In genomic region chr17:26975415-26975814, GRCm38 (mm10) we compare ENCODE assay signal across 17 mouse cellular contexts. TPM values are rescaled to one million over a fixed set of nuclear protein-coding genes. Genes with fewer than 3 reads are reported as not detected.
DNase-seq lines count a peak whose midpoint lies in the region; ATAC-seq and TF ChIP-seq lines count a peak whose summit lies in the region.
"Had no signal": no experiment of that assay in that cellular context is flagged by ENCODE, and none has a peak within 500 bp of the region (broad histone marks: within the 10 kb centered on the region; RNA-seq: fewer than 3 reads in every experiment).

No protein-coding gene starts in this region.

- H3K36me3 ChIP-seq in kidney, adult 2 months (ENCODE audit: control insufficient read depth, insufficient read depth, low read length) = no peaks in the 10 kb centered on the region; the same call in 1 of the 2 replicates
- H3K36me3 ChIP-seq in kidney, embryonic 15.5 days = peaks cover 62% of the 10 kb centered on the region
- peaks cover 10% of the 10 kb centered on the region for H3K36me3 ChIP-seq in midbrain, postnatal 0 days (ENCODE audit: insufficient read depth, low read length)
- H3K36me3 ChIP-seq in midbrain, embryonic 16.5 days (ENCODE audit: control insufficient read depth, insufficient read depth, low read length) = peaks cover 19% of the 10 kb centered on the region

- H3K27ac ChIP-seq in kidney, adult 2 months (ENCODE audit: insufficient read depth, low read depth, low read length) = no peak overlapping the region
- H3K27ac ChIP-seq in kidney, embryonic 15.5 days = no peak overlapping the region
- no peak overlapping the region for H3K27ac ChIP-seq in midbrain, postnatal 0 days (ENCODE audit: low read depth, low read length)
- no peak overlapping the region for H3K27ac ChIP-seq in midbrain, embryonic 16.5 days (ENCODE audit: low read length)
- H3K27ac ChIP-seq in cortical plate, adult 2 months (ENCODE audit: insufficient read depth, low read length) = no peak overlapping the region
- H3K27ac ChIP-seq: macrophage had no signal

- no peak for TF ChIP-seq POLR2A in kidney, adult 2 months (IDR thresholded peaks at IDR 0.05; ENCODE audit: low read depth, low read length)
- TF ChIP-seq POLR2A in cortical plate, adult 2 months (IDR thresholded peaks at IDR 0.05; ENCODE audit: extremely low read depth, insufficient read depth, low read length) = no peak

- H3K27me3 ChIP-seq in kidney, adult 2 months (replicated peaks; ENCODE audit: control insufficient read depth, insufficient read depth, low read length) = no peaks in the 10 kb centered on the region
- no peaks in the 10 kb centered on the region for H3K27me3 ChIP-seq in kidney, embryonic 15.5 days
- H3K27me3 ChIP-seq in midbrain, postnatal 0 days (ENCODE audit: insufficient read depth, low read length) = no peaks in the 10 kb centered on the region
- no peaks in the 10 kb centered on the region for H3K27me3 ChIP-seq in midbrain, embryonic 16.5 days (ENCODE audit: control insufficient read depth, insufficient read depth, low read depth, low read length)
- H3K27me3 ChIP-seq: liver, embryonic 13.5 days had no signal

- no peak overlapping the region for H3K4me2 ChIP-seq in kidney, embryonic 15.5 days
- no peak overlapping the region for H3K4me2 ChIP-seq in midbrain, postnatal 0 days (ENCODE audit: low read depth, low read length, poor library complexity, severe bottlenecking)
- no peak overlapping the region for H3K4me2 ChIP-seq in midbrain, embryonic 16.5 days (ENCODE audit: low read length)
- H3K4me2 ChIP-seq: heart, embryonic 11.5 days had no signal

- peaks cover 6% of the 10 kb centered on the region; the same call in 1 of the 2 replicates for H3K4me1 ChIP-seq in kidney, adult 2 months (ENCODE audit: control insufficient read depth, insufficient read depth, low read length)
- peaks cover 48% of the 10 kb centered on the region for H3K4me1 ChIP-seq in kidney, embryonic 15.5 days
- peaks cover 8% of the 10 kb centered on the region for H3K4me1 ChIP-seq in midbrain, postnatal 0 days (ENCODE audit: insufficient read depth, low read length)
- H3K4me1 ChIP-seq in midbrain, embryonic 16.5 days (ENCODE audit: control insufficient read depth, insufficient read depth, low read length) = peaks cover 38% of the 10 kb centered on the region
- peaks cover 3% of the 10 kb centered on the region; the same call in 1 of the 2 replicates for H3K4me1 ChIP-seq in cortical plate, adult 2 months (ENCODE audit: control insufficient read depth, insufficient read depth, low read length)

- no peaks in the 10 kb centered on the region for H3K9me3 ChIP-seq in kidney, embryonic 15.5 days (replicated peaks)
- no peaks in the 10 kb centered on the region for H3K9me3 ChIP-seq in midbrain, postnatal 0 days (ENCODE audit: low read length)
- no peaks in the 10 kb centered on the region for H3K9me3 ChIP-seq in midbrain, embryonic 16.5 days (replicated peaks; ENCODE audit: control insufficient read depth, low read length, poor library complexity, severe bottlenecking)
- H3K9me3 ChIP-seq: liver, embryonic 13.5 days had no signal

- 0 out of 2 replicates have a peak, but pooled peaks have one; percentile 4 for TF ChIP-seq CTCF in kidney, adult 2 months (conservative IDR thresholded peaks at IDR 0.05; ENCODE audit: insufficient read depth, insufficient read length, low read depth, low read length)
- TF ChIP-seq CTCF in midbrain, postnatal 0 days (IDR thresholded peaks at IDR 0.05) = peak; percentile 46
- TF ChIP-seq CTCF in cortical plate, adult 2 months (IDR thresholded peaks at IDR 0.05; ENCODE audit: extremely low read depth, insufficient read depth, low read length) = 0 out of 2 replicates have a peak, but pooled peaks have one; percentile 2

- H3K9ac ChIP-seq in kidney, embryonic 15.5 days = no peak overlapping the region
- H3K9ac ChIP-seq in midbrain, postnatal 0 days (replicated peaks; ENCODE audit: low read length, poor library complexity, severe bottlenecking) = no peak overlapping the region
- H3K9ac ChIP-seq in midbrain, embryonic 16.5 days (ENCODE audit: low read depth, low read length) = no peak overlapping the region

- H3K4me3 ChIP-seq in kidney, adult 2 months (ENCODE audit: insufficient read depth, low read depth, low read length) = no peak overlapping the region
- no peak overlapping the region for H3K4me3 ChIP-seq in kidney, embryonic 15.5 days (replicated peaks)
- H3K4me3 ChIP-seq in midbrain, postnatal 0 days (ENCODE audit: low read depth, low read length) = no peak overlapping the region
- no peak overlapping the region for H3K4me3 ChIP-seq in midbrain, embryonic 16.5 days (ENCODE audit: low read depth, low read length)
- no peak overlapping the region for H3K4me3 ChIP-seq in cortical plate, adult 2 months (ENCODE audit: insufficient read depth, low read length)

- ATAC-seq in kidney, embryonic 15.5 days (replicated peaks; ENCODE audit: low FRiP score) = no peak
- no peak for ATAC-seq in midbrain, postnatal 0 days (ENCODE audit: low FRiP score)
- ATAC-seq in midbrain, embryonic 16.5 days = no peak
- ATAC-seq: forebrain, embryonic 14.5 days; inflammation-experienced regulatory T-cells, adult 6 months had no signal

- DNase-seq in kidney, adult 2 months = no peak
- no peak for DNase-seq in midbrain, postnatal 0 days (ENCODE audit: low spot score)
- no peak for DNase-seq in layer of hippocampus, postnatal 36 days
- DNase-seq in spleen, postnatal 10 days (ENCODE audit: low spot score in 2 of 2) = no peak
- DNase-seq: adrenal gland, adult 2 months; cerebellum, adult 2 months; heart, postnatal 4 days; kidney, postnatal 14 days; liver, embryonic 13.5 days; midbrain, embryonic 14.5 days had no signal

RNA-seq across cellular contexts. Expression of gene Zbtb9, which starts 2.4 kb away (rescaled TPM):
- polyA plus RNA-seq in kidney, adult 2 months (2012; rRNA removed) = 6.5 and 10.0 TPM in 2 replicates
- polyA plus RNA-seq in kidney, embryonic 15.5 days (2015; fragmentation: Nextera tagmentation; extraction: Ambion mirVana) = 18.4 and 20.0 TPM in 2 replicates
- total RNA-seq in midbrain, postnatal 0 days (2014; rRNA removed) = 16.1 and 19.4 TPM in 2 replicates
- 6.6 and 6.7 TPM in 2 replicates for polyA plus RNA-seq in midbrain, postnatal 0 days (2015; fragmentation: Nextera tagmentation; extraction: Ambion mirVana)
- polyA plus RNA-seq in midbrain, embryonic 16.5 days (2015; fragmentation: Nextera tagmentation; extraction: Ambion mirVana) = 13.8 and 15.9 TPM in 2 replicates
- polyA plus RNA-seq in cortical plate, adult 2 months (2012; rRNA removed) = 13.9 and 14.5 TPM in 2 replicates
- 10 to 100 TPM; 15.0 to 15.6 TPM for total RNA-seq in layer of hippocampus, postnatal 36 days (2021)

RNA-seq across cellular contexts. Expression of gene Syngap1, which starts 34.4 kb away (rescaled TPM):
- polyA plus RNA-seq in kidney, adult 2 months (2012; rRNA removed) = 14.8 and 16.8 TPM in 2 replicates
- 1.9 and 2.0 TPM in 2 replicates for polyA plus RNA-seq in kidney, embryonic 15.5 days (2015; fragmentation: Nextera tagmentation; extraction: Ambion mirVana)
- total RNA-seq in midbrain, postnatal 0 days (2014; rRNA removed) = 77.0 and 90.3 TPM in 2 replicates
- 3.6 and 6.1 TPM in 2 replicates for polyA plus RNA-seq in midbrain, postnatal 0 days (2015; fragmentation: Nextera tagmentation; extraction: Ambion mirVana)
- polyA plus RNA-seq in midbrain, embryonic 16.5 days (2015; fragmentation: Nextera tagmentation; extraction: Ambion mirVana) = 4.3 and 4.6 TPM in 2 replicates
- 185 and 195 TPM in 2 replicates for polyA plus RNA-seq in cortical plate, adult 2 months (2012; rRNA removed)
- total RNA-seq in layer of hippocampus, postnatal 36 days (2021) = 100 to 1,000 TPM; 449 to 485 TPM
- polyA plus RNA-seq: inflammation-experienced regulatory T-cells, adult 6 months had no signal

RNA-seq across cellular contexts. Expression of gene Cuta, which starts 36.0 kb away (rescaled TPM):
- 145 and 183 TPM in 2 replicates for polyA plus RNA-seq in kidney, adult 2 months (2012; rRNA removed)
- polyA plus RNA-seq in kidney, embryonic 15.5 days (2015; fragmentation: Nextera tagmentation; extraction: Ambion mirVana) = 192 and 203 TPM in 2 replicates
- 49.6 and 55.6 TPM in 2 replicates for total RNA-seq in midbrain, postnatal 0 days (2014; rRNA removed)
- 136 and 143 TPM in 2 replicates for polyA plus RNA-seq in midbrain, postnatal 0 days (2015; fragmentation: Nextera tagmentation; extraction: Ambion mirVana)
- 130 TPM in 2 replicates for polyA plus RNA-seq in midbrain, embryonic 16.5 days (2015; fragmentation: Nextera tagmentation; extraction: Ambion mirVana)
- 136 and 139 TPM in 2 replicates for polyA plus RNA-seq in cortical plate, adult 2 months (2012; rRNA removed)
- 100 to 1,000 TPM in 1 of 2 experiments, 10 to 100 TPM in 1; 99.3 to 104 TPM for total RNA-seq in layer of hippocampus, postnatal 36 days (2021)

RNA-seq across cellular contexts. Expression of gene Phf1, which starts 42.6 kb away (rescaled TPM):
- 41.2 and 52.0 TPM in 2 replicates for polyA plus RNA-seq in kidney, adult 2 months (2012; rRNA removed)
- polyA plus RNA-seq in kidney, embryonic 15.5 days (2015; fragmentation: Nextera tagmentation; extraction: Ambion mirVana) = 7.0 and 8.7 TPM in 2 replicates
- 48.7 and 53.5 TPM in 2 replicates for total RNA-seq in midbrain, postnatal 0 days (2014; rRNA removed)
- polyA plus RNA-seq in midbrain, postnatal 0 days (2015; fragmentation: Nextera tagmentation; extraction: Ambion mirVana) = 32.8 and 35.8 TPM in 2 replicates
- 24.5 and 28.0 TPM in 2 replicates for polyA plus RNA-seq in midbrain, embryonic 16.5 days (2015; fragmentation: Nextera tagmentation; extraction: Ambion mirVana)
- 47.7 and 48.1 TPM in 2 replicates for polyA plus RNA-seq in cortical plate, adult 2 months (2012; rRNA removed)
- total RNA-seq in layer of hippocampus, postnatal 36 days (2021) = 10 to 100 TPM; 28.8 to 30.0 TPM

RNA-seq across cellular contexts. Expression of gene Bak1, which starts 53.4 kb away (rescaled TPM):
- polyA plus RNA-seq in kidney, adult 2 months (2012; rRNA removed) = 36.6 and 39.4 TPM in 2 replicates
- 7.1 and 8.5 TPM in 2 replicates for polyA plus RNA-seq in kidney, embryonic 15.5 days (2015; fragmentation: Nextera tagmentation; extraction: Ambion mirVana)
- total RNA-seq in midbrain, postnatal 0 days (2014; rRNA removed) = 57.3 and 82.4 TPM in 2 replicates
- 3.9 and 5.3 TPM in 2 replicates for polyA plus RNA-seq in midbrain, postnatal 0 days (2015; fragmentation: Nextera tagmentation; extraction: Ambion mirVana)
- 2.9 and 3.7 TPM in 2 replicates for polyA plus RNA-seq in midbrain, embryonic 16.5 days (2015; fragmentation: Nextera tagmentation; extraction: Ambion mirVana)
- 17.3 and 19.3 TPM in 2 replicates for polyA plus RNA-seq in cortical plate, adult 2 months (2012; rRNA removed)
- 10 to 100 TPM; 13.0 to 13.7 TPM for total RNA-seq in layer of hippocampus, postnatal 36 days (2021)

Comparison
In these comparisons a context has a peak if more than half of its experiments do, and no peak if none do; other contexts are left out.
1. RNA of gene Syngap1, which starts 34.4 kb away (polyA plus RNA-seq): 185 to 195 TPM in cortical plate, adult 2 months; 14.8 to 16.8 TPM in kidney, adult 2 months, 3.6 to 6.1 TPM in midbrain, postnatal 0 days, 4.3 to 4.6 TPM in midbrain, embryonic 16.5 days and 1.9 to 2.0 TPM in kidney, embryonic 15.5 days; every median in the first group is over 10 times any median in the second.
2. Peak in every context shown above with its lines, with median percentiles within 50 percentile points of each other: CTCF ChIP-seq.